Mouse (Mus musculus): ENCODE results near the gene Rpp14. TPM values are rescaled to one million over a fixed set of nuclear protein-coding genes. Genes with fewer than 3 reads are reported as not detected.

Rpp14 gene
- total and polyA plus RNA-seq, 2 experiments from 2014 or later, result 18.9 to 36.2 TPM

GRCm38 (mm10) chr14:8044330-8044729 lies 35.8 kb upstream of the Rpp14 start:
- H3K9ac ChIP-seq (replicated peaks; ENCODE audit: low read length), result no peak overlapping the region
- ATAC-seq (no peak), DNase-seq (ENCODE audit: low spot score) (peak; percentile 73)
- H3K9me3 ChIP-seq (ENCODE audit: low read length), result no peaks in the 10 kb centered on the region
- H3K4me2 ChIP-seq (ENCODE audit: low read depth, low read length), result no peak overlapping the region
- H3K4me1 ChIP-seq (ENCODE audit: insufficient read depth, low read length), result no peaks in the 10 kb centered on the region
- H3K27ac ChIP-seq, result no peak overlapping the region
- H3K27me3 ChIP-seq (ENCODE audit: insufficient read depth, low read length), result no peaks in the 10 kb centered on the region
- WGBS, result 67% methylated on average over 8 of the region's 8 CpGs
- H3K4me3 ChIP-seq (ENCODE audit: low read length), result no peak overlapping the region
- peaks cover 20% of the 10 kb centered on the region for H3K36me3 ChIP-seq (ENCODE audit: insufficient read depth, low read length)
- TF ChIP-seq CTCF (IDR thresholded peaks at IDR 0.05; ENCODE audit: low read depth), result peak; percentile 68

GRCm38 (mm10) chr14:8044786-8045185 lies 35.4 kb upstream of the Rpp14 start:
- H3K36me3 ChIP-seq (ENCODE audit: insufficient read depth, low read length), result peaks cover 24% of the 10 kb centered on the region
- H3K4me2 ChIP-seq (ENCODE audit: low read depth, low read length), result no peak overlapping the region
- no peak overlapping the region for H3K9ac ChIP-seq (replicated peaks; ENCODE audit: low read length)
- no peaks in the 10 kb centered on the region for H3K9me3 ChIP-seq (ENCODE audit: low read length)
- H3K4me3 ChIP-seq (ENCODE audit: low read length), result no peak overlapping the region
- no peaks in the 10 kb centered on the region for H3K27me3 ChIP-seq (ENCODE audit: insufficient read depth, low read length)
- DNase-seq (ENCODE audit: low spot score) (no peak), ATAC-seq (no peak)
- no peaks in the 10 kb centered on the region for H3K4me1 ChIP-seq (ENCODE audit: insufficient read depth, low read length)
- TF ChIP-seq CTCF (IDR thresholded peaks at IDR 0.05; ENCODE audit: low read depth), result no peak
- no peak overlapping the region for H3K27ac ChIP-seq
- 92% methylated on average over 6 of the region's 6 CpGs for WGBS

DNA sequence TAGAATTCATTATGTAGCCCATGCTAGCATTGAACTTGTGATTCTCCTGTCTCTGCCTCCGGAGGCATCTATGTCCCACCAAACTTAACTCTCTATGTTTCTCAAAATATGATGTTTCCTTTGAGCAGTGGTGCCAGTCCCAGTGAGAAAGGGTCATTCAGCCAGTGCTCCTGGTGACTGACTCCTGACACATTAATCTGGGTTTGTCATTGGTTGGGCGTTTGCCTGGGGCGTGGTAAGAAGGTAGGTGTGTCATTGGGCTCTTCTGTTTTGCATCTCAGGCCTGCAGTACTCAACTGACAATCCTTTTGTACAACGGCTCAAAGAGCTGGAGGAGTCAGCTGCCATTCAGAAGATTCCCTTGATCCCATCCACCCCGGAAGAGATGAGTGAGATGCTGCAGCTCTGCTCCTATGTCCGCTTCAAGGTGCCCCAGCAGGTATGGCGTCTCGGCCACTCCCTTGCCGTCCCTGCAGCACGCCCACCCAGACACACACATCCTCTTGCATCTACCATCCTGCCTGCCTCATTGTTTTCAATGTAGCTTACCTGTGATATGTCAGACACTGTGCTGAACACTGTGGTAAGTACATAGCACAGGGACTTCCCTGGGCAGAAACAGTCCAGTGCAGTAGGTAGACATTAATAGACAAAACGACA lies 34.9 kb upstream of the Rpp14 start:
- H3K36me3 ChIP-seq (ENCODE audit: insufficient read depth, low read length), result peaks cover 29% of the 10 kb centered on the region
- no peak for TF ChIP-seq CTCF (IDR thresholded peaks at IDR 0.05; ENCODE audit: low read depth)
- no peaks in the 10 kb centered on the region for H3K27me3 ChIP-seq (ENCODE audit: insufficient read depth, low read length)
- 87% methylated on average over 11 of the region's 11 CpGs for WGBS
- H3K9ac ChIP-seq (replicated peaks; ENCODE audit: low read length), result no peak overlapping the region
- no peak for ATAC-seq
- no peak overlapping the region for H3K4me2 ChIP-seq (ENCODE audit: low read depth, low read length)
- no peak for DNase-seq (ENCODE audit: low spot score)
- H3K9me3 ChIP-seq (ENCODE audit: low read length), result no peaks in the 10 kb centered on the region
- H3K4me3 ChIP-seq (ENCODE audit: low read length), result no peak overlapping the region
- no peak overlapping the region for H3K27ac ChIP-seq
- no peaks in the 10 kb centered on the region for H3K4me1 ChIP-seq (ENCODE audit: insufficient read depth, low read length)

GRCm38 (mm10) chr14:8046839-8047238 lies 33.3 kb upstream of the Rpp14 start:
- TF ChIP-seq CTCF (IDR thresholded peaks at IDR 0.05; ENCODE audit: low read depth), result no peak
- Histone ChIP-seq H3K27ac (no peak overlapping the region), H3K27me3 (ENCODE audit: insufficient read depth, low read length) (no peaks in the 10 kb centered on the region), H3K4me1 (ENCODE audit: insufficient read depth, low read length) (no peaks in the 10 kb centered on the region), H3K9me3 (ENCODE audit: low read length) (no peaks in the 10 kb centered on the region), H3K9ac (replicated peaks; ENCODE audit: low read length) (no peak overlapping the region), H3K36me3 (ENCODE audit: insufficient read depth, low read length) (peaks cover 29% of the 10 kb centered on the region), H3K4me3 (ENCODE audit: low read length) (no peak overlapping the region), H3K4me2 (ENCODE audit: low read depth, low read length) (no peak overlapping the region)
- WGBS, result 94% methylated on average over 6 of the region's 6 CpGs
- DNase-seq (ENCODE audit: low spot score), result no peak
- ATAC-seq, result no peak

DNA sequence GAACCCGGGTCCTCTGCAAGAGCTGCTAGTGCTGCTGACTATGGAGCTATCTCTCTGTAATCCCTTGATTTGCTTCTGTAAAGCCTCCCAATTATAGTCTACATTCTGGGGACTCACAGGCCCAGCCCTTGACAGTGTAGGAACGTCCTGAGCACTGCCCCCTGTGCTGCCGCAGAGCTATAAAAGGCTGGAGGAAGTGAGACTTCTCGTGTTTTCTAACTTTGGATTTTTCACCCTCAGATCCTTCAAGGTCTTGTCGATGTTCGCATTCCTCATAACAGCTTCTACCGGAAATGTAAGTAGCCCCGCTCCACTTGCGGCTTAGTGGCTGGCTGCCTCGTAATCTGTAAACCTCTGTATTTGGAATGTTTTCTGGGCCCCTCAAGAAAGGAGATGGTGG lies 30.8 kb upstream of the Rpp14 start:
- Histone ChIP-seq H3K36me3 (ENCODE audit: insufficient read depth, low read length) (peaks cover 24% of the 10 kb centered on the region), H3K27ac (no peak overlapping the region), H3K9me3 (ENCODE audit: low read length) (no peaks in the 10 kb centered on the region), H3K9ac (replicated peaks; ENCODE audit: low read length) (no peak overlapping the region), H3K4me1 (ENCODE audit: insufficient read depth, low read length) (no peaks in the 10 kb centered on the region), H3K4me3 (ENCODE audit: low read length) (no peak overlapping the region), H3K4me2 (ENCODE audit: low read depth, low read length) (no peak overlapping the region), H3K27me3 (ENCODE audit: insufficient read depth, low read length) (no peaks in the 10 kb centered on the region)
- no peak for TF ChIP-seq CTCF (IDR thresholded peaks at IDR 0.05; ENCODE audit: low read depth)
- WGBS, result 94% methylated on average over 10 of the region's 10 CpGs
- ATAC-seq, result no peak
- DNase-seq (ENCODE audit: low spot score), result no peak

DNA sequence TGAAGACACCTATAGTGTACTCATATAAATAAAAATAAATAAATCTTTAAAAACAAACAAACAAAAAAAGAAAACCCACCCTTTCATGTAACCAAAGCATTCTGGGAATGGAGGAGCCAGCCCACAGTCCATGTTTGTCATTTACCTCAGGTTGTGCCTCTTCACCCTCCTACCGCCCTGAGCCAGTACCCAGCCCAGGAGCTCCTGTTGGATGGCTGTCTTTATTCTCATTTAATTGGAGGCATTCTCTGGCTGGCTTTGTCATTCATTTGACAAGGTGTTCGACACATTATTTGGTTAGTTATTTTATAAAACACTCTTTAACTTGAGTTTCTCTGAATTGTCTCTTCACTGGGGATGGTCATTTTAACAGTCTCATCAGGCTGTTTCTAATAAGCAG lies 28.3 kb upstream of the Rpp14 start:
- WGBS, result 85% methylated on average over 2 of the region's 2 CpGs
- Histone ChIP-seq H3K4me1 (ENCODE audit: insufficient read depth, low read length) (no peaks in the 10 kb centered on the region), H3K4me2 (ENCODE audit: low read depth, low read length) (no peak overlapping the region), H3K4me3 (ENCODE audit: low read length) (no peak overlapping the region), H3K9ac (replicated peaks; ENCODE audit: low read length) (no peak overlapping the region), H3K36me3 (ENCODE audit: insufficient read depth, low read length) (peaks cover 31% of the 10 kb centered on the region), H3K9me3 (ENCODE audit: low read length) (no peaks in the 10 kb centered on the region), H3K27ac (no peak overlapping the region), H3K27me3 (ENCODE audit: insufficient read depth, low read length) (no peaks in the 10 kb centered on the region)
- TF ChIP-seq CTCF (IDR thresholded peaks at IDR 0.05; ENCODE audit: low read depth), result no peak
- ATAC-seq (no peak), DNase-seq (ENCODE audit: low spot score) (no peak)

- WGBS, result 97% methylated on average over 7 of the region's 7 CpGs
- DNase-seq (ENCODE audit: low spot score), result no peak
- H3K27ac ChIP-seq, result no peak overlapping the region
- no peak overlapping the region for H3K9ac ChIP-seq (replicated peaks; ENCODE audit: low read length)
- H3K9me3 ChIP-seq (ENCODE audit: low read length), result no peaks in the 10 kb centered on the region
- TF ChIP-seq CTCF (IDR thresholded peaks at IDR 0.05; ENCODE audit: low read depth), result no peak
- no peak for ATAC-seq
- no peaks in the 10 kb centered on the region for H3K27me3 ChIP-seq (ENCODE audit: insufficient read depth, low read length)
- no peaks in the 10 kb centered on the region for H3K4me1 ChIP-seq (ENCODE audit: insufficient read depth, low read length)
- H3K36me3 ChIP-seq (ENCODE audit: insufficient read depth, low read length), result peaks cover 25% of the 10 kb centered on the region
- no peak overlapping the region for H3K4me2 ChIP-seq (ENCODE audit: low read depth, low read length)
- no peak overlapping the region for H3K4me3 ChIP-seq (ENCODE audit: low read length)
Observed at GRCm38 (mm10) chr14:8052661-8053060, 27.5 kb upstream of the Rpp14 start.
